Mouse (Mus musculus) forebrain, postnatal 0 days (tissue): ENCODE results near the gene Prps1. TPM values are rescaled to one million over a fixed set of nuclear protein-coding genes. Genes with fewer than 3 reads are reported as not detected.

Experiments used
- ATAC-seq: fragments of 200-750 bp; cut with Nextera tagmentation; 2 replicates; pipeline ENCODE4 v1.8.0; 2017; ENCODE audit warnings: mild to moderate bottlenecking, moderate library complexity
- DNase-seq: peaks from one replicate; pipeline ENCODE4 v3.0.0-alpha.2; 2015
- H3K27ac ChIP-seq: fragments of 300-500 bp; sonication (generic); 2 replicates; pipeline ENCODE4 v1.5.1; 2014; ENCODE audit warnings: low read depth, mild to moderate bottlenecking, antibody characterized with exemption, low read length, moderate library complexity, mixed read lengths
- H3K27me3 ChIP-seq: fragments of 300-500 bp; sonication (generic); 2 replicates; pipeline ENCODE4 v1.6.1; 2014; ENCODE audit warnings: mild to moderate bottlenecking, low read length, mixed read lengths; ENCODE audit not compliant: insufficient read depth
- H3K36me3 ChIP-seq: fragments of 300-500 bp; sonication (generic); 2 replicates; pipeline ENCODE4 v1.6.1; 2014; ENCODE audit warnings: mild to moderate bottlenecking, moderate library complexity; ENCODE audit not compliant: insufficient read depth
- H3K4me1 ChIP-seq: fragments of 300-500 bp; sonication (generic); 2 replicates; pipeline ENCODE4 v1.6.1; 2014; ENCODE audit warnings: antibody characterized with exemption; ENCODE audit not compliant: insufficient read depth
- H3K4me2 ChIP-seq: fragments of 300-500 bp; sonication (generic); 2 replicates; pipeline ENCODE4 v1.6.1; 2014; ENCODE audit warnings: low read depth, mild to moderate bottlenecking, moderate library complexity
- H3K4me3 ChIP-seq: fragments of 300-500 bp; sonication (generic); 2 replicates; pipeline ENCODE4 v1.5.1; 2014; ENCODE audit warnings: low read depth, low read length, mixed read lengths
- H3K9ac ChIP-seq: fragments of 300-500 bp; sonication (generic); 2 replicates; pipeline ENCODE4 v1.6.1; 2014; ENCODE audit warnings: mild to moderate bottlenecking
- H3K9me3 ChIP-seq: fragments of 300-500 bp; sonication (generic); 2 replicates; pipeline ENCODE4 v1.6.1; 2016; ENCODE audit warnings: low read length
- CTCF ChIP-seq: sonication (generic); IDR thresholded peaks from 2 replicates; pipeline ENCODE4 v1.5.1; 2016; ENCODE audit warnings: antibody characterized with exemption, control low read depth, low read depth
- WGBS: fragments of 180-500 bp; shearing (Covaris S2); extraction: QIAGEN DNeasy Blood & Tissue Kit; methylation state at CpG from one replicate; pipeline ENCODE4 v1.1.7; 2014; 5-methylcytosine and 5-hydroxymethylcytosine counted together
- polyA plus RNA-seq: library from polyadenylated mRNA; unstranded; fragments of >200 nt; fragmentation: Nextera tagmentation; extraction: Ambion mirVana; gene quantifications from 2 replicates; pipeline ENCODE4 v1.2.1, GENCODE M21; 2015
- total RNA-seq: library from RNA; depleted of rRNA; stranded (reverse); fragments of >200 nt; gene quantifications from 2 replicates; pipeline ENCODE4 v1.2.3, GENCODE M21; 2014; rRNA removed

Prps1 gene
- total and polyA plus RNA-seq, 2 experiments from 2014 or later: 48.9 to 95.8 TPM

- H3K9me3 ChIP-seq: no peaks in the 10 kb centered on the region
- no peak for ATAC-seq
- no peaks in the 10 kb centered on the region for H3K27me3 ChIP-seq
- TF ChIP-seq CTCF: no peak
- H3K27ac ChIP-seq: no peak overlapping the region
- H3K4me2 ChIP-seq: no peak overlapping the region
- 64% methylated on average over 14 of the region's 14 CpGs for WGBS
- no peaks in the 10 kb centered on the region for H3K4me1 ChIP-seq
- no peak overlapping the region for H3K9ac ChIP-seq
- no peak overlapping the region for H3K4me3 ChIP-seq
- no peaks in the 10 kb centered on the region for H3K36me3 ChIP-seq
- no peak for DNase-seq
Observed at GRCm38 (mm10) chrX:140522071-140522765, 65.8 kb downstream of the Prps1 start.

GRCm38 (mm10) chrX:140524231-140524630 lies 67.8 kb downstream of the Prps1 start:
- H3K9ac ChIP-seq: no peak overlapping the region
- no peak overlapping the region for H3K4me3 ChIP-seq
- DNase-seq: no peak
- no peaks in the 10 kb centered on the region for H3K4me1 ChIP-seq
- H3K4me2 ChIP-seq: no peak overlapping the region
- ATAC-seq: no peak
- no peaks in the 10 kb centered on the region for H3K27me3 ChIP-seq
- H3K27ac ChIP-seq: no peak overlapping the region
- TF ChIP-seq CTCF: no peak
- H3K36me3 ChIP-seq: no peaks in the 10 kb centered on the region
- no peaks in the 10 kb centered on the region for H3K9me3 ChIP-seq
- 94% methylated on average over 5 of the region's 5 CpGs for WGBS

Other genes with a start within 250 kb of the Prps1 start
- gene Frmpd3, start 114.3 kb upstream of the Prps1 start, total RNA-seq: 3.8 and 6.6 TPM in 2 replicates
- gene Frmpd3, start 114.3 kb upstream of the Prps1 start, polyA plus RNA-seq: 0.59 and 1.9 TPM in 2 replicates
- gene Tsc22d3, start 144.0 kb downstream of the Prps1 start, total RNA-seq: 93.9 and 114 TPM in 2 replicates
- gene Tsc22d3, start 144.0 kb downstream of the Prps1 start, polyA plus RNA-seq: 75.3 and 92.2 TPM in 2 replicates
- gene Mid2, start 208.0 kb downstream of the Prps1 start, total RNA-seq: 15.4 and 18.3 TPM in 2 replicates
- 2.1 and 3.3 TPM in 2 replicates for gene Mid2, start 208.0 kb downstream of the Prps1 start, polyA plus RNA-seq